Mouse (Mus musculus) liver, adult 2 months (tissue): ENCODE measurements around the gene Cfd. TPM values are rescaled to one million over a fixed set of nuclear protein-coding genes. Genes with fewer than 3 reads are reported as not detected.

Experiments used
- DNase-seq: peaks from one replicate; pipeline ENCODE4 v3.0.0-alpha.2; 2011; ENCODE audit warnings: low read depth, low spot score; ENCODE audit errors: extremely low read depth
- H3K27ac ChIP-seq: fragments of 200-500 bp; replicated peaks from 2 replicates; pipeline ENCODE4 v1.5.1; 2012; ENCODE audit warnings: low read depth, mild to moderate bottlenecking, control low read depth, inconsistent platforms, low read length; ENCODE audit not compliant: insufficient read depth
- H3K27me3 ChIP-seq: fragments of 200-500 bp; 2 replicates; pipeline ENCODE4 v1.6.1; 2012; ENCODE audit warnings: mild to moderate bottlenecking, moderate library complexity, low read length, inconsistent platforms; ENCODE audit not compliant: control insufficient read depth, insufficient read depth
- H3K36me3 ChIP-seq: fragments of 200-500 bp; 2 replicates; pipeline ENCODE4 v1.6.1; 2012; ENCODE audit warnings: low read length, inconsistent platforms; ENCODE audit not compliant: control insufficient read depth, insufficient read depth
- H3K4me1 ChIP-seq: fragments of 200-500 bp; 2 replicates; pipeline ENCODE4 v1.6.1; 2011; ENCODE audit warnings: low read length; ENCODE audit not compliant: control insufficient read depth, insufficient read depth
- H3K4me3 ChIP-seq: fragments of 200-500 bp; 2 replicates; pipeline ENCODE4 v1.5.1; 2011; ENCODE audit warnings: low read depth, mild to moderate bottlenecking, control low read depth, low read length, moderate library complexity; ENCODE audit not compliant: insufficient read depth
- H3K79me2 ChIP-seq: fragments of 200-500 bp; 2 replicates; pipeline ENCODE4 v1.6.1; 2012; ENCODE audit warnings: inconsistent platforms, mild to moderate bottlenecking, low read length, moderate library complexity; ENCODE audit not compliant: control insufficient read depth, insufficient read depth
- H3K9ac ChIP-seq: fragments of 200-500 bp; 2 replicates; pipeline ENCODE4 v1.6.1; 2012; ENCODE audit warnings: low read depth, mild to moderate bottlenecking, control low read depth, inconsistent platforms, low read length
- CTCF ChIP-seq: fragments of 200-500 bp; IDR thresholded peaks from 2 replicates; pipeline ENCODE4 v1.5.1; 2011; ENCODE audit warnings: low read depth, low read length, control low read depth
- POLR2A ChIP-seq: fragments of 200-500 bp; IDR thresholded peaks from 2 replicates; pipeline ENCODE4 v1.6.1; 2011; ENCODE audit warnings: low read length, control low read depth; ENCODE audit not compliant: insufficient read depth; ENCODE audit errors: extremely low read depth
- WGBS: fragments of 180-500 bp; shearing (Covaris S2); methylation state at CpG from one replicate; pipeline ENCODE4 v1.1.7; 2018; 5-methylcytosine and 5-hydroxymethylcytosine counted together
- polyA plus RNA-seq: library from polyadenylated mRNA; depleted of rRNA; stranded (reverse); fragments of >200 nt; gene quantifications from 2 replicates; pipeline ENCODE4 v1.2.3, GENCODE M21; 2012
- total RNA-seq: library from RNA; depleted of rRNA; stranded (reverse); fragments of >200 nt; gene quantifications from 2 replicates; pipeline ENCODE4 v1.2.3, GENCODE M21; 2014

Gene Cfd
- total and polyA plus RNA-seq, 2 experiments = 0.37 to 5.7 TPM

DNA sequence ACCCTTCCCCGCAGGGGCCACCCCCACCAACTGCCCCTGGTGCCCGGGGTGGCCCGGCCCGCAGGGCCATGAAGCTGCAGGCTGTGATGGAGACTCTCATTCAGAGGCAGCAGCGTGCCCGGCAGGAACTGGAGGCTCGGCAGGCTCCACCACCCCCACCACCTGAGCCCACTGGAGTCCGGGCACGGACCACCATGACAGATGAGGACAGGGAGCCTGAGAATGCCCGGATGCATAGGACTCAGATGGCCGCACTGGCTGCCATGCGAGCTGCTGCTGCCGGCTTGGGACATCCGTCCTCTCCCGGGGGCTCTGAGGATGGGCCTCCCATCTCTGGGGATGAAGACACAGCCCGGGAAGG, 40.2 kb downstream of the Cfd start:
- Histone ChIP-seq H3K36me3 (no peaks in the 10 kb centered on the region), H3K27me3 (no peaks in the 10 kb centered on the region), H3K4me1 (peaks cover 25% of the 10 kb centered on the region), H3K79me2 (no peaks in the 10 kb centered on the region), H3K27ac (no peak overlapping the region), H3K9ac (no peak overlapping the region), H3K4me3 (no peak overlapping the region)
- TF ChIP-seq POLR2A (no peak), CTCF (no peak)
- 98% methylated on average over 16 of the region's 16 CpGs for WGBS
- no peak for DNase-seq

DNA sequence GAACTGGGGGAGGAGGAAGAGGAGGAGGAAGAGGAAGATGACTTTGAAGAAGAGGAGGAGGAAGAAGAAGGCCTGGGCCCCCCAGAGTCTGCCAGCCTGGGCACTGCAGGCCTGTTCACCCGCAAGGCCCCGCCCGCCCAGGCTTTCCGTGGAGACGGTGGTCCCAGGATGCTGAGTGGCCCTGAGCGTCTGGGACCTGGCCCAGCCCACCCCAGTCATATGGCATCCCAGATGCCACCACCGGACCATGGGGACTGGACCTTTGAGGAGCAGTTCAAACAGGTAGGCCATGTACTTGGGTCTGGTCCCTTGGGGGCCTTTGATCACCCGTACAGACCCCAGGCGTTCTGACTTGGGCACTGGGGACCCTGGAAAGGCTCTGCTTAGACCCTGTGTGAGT, 41.1 kb downstream of the Cfd start:
- Histone ChIP-seq H3K9ac (no peak overlapping the region), H3K4me1 (peaks cover 29% of the 10 kb centered on the region), H3K27ac (no peak overlapping the region), H3K4me3 (no peak overlapping the region), H3K79me2 (no peaks in the 10 kb centered on the region), H3K36me3 (no peaks in the 10 kb centered on the region), H3K27me3 (no peaks in the 10 kb centered on the region)
- TF ChIP-seq POLR2A (no peak), CTCF (no peak)
- DNase-seq = no peak
- WGBS = 96% methylated on average over 9 of the region's 9 CpGs

DNA sequence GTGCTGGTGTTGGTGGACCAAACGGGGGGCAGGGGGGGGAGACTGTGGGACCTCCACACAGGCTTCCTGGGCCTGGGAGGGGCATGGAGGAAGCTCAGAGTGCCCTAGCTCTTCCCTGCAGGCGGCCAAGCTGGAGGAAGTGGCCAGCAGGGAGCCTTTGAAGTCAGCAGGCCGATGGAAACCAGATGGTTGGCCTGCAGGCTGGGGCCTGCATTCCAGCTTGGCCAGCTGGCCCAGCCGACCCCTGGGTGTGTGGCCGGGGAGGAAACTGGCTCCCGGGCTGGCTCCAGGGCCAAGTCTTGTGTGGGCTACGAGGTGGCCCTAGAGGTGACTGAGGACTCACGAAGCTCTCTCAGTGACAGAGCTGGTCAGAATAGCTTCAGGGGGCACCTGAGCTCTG, 42.1 kb downstream of the Cfd start:
- no peaks in the 10 kb centered on the region for H3K79me2 ChIP-seq
- H3K27me3 ChIP-seq = no peaks in the 10 kb centered on the region
- H3K9ac ChIP-seq = no peak overlapping the region
- no peak for DNase-seq
- 42% methylated on average over 8 of the region's 8 CpGs for WGBS
- H3K27ac ChIP-seq = no peak overlapping the region
- H3K4me3 ChIP-seq = no peak overlapping the region
- TF ChIP-seq CTCF (no peak), POLR2A (no peak)
- H3K4me1 ChIP-seq = peaks cover 34% of the 10 kb centered on the region
- no peaks in the 10 kb centered on the region for H3K36me3 ChIP-seq

DNA sequence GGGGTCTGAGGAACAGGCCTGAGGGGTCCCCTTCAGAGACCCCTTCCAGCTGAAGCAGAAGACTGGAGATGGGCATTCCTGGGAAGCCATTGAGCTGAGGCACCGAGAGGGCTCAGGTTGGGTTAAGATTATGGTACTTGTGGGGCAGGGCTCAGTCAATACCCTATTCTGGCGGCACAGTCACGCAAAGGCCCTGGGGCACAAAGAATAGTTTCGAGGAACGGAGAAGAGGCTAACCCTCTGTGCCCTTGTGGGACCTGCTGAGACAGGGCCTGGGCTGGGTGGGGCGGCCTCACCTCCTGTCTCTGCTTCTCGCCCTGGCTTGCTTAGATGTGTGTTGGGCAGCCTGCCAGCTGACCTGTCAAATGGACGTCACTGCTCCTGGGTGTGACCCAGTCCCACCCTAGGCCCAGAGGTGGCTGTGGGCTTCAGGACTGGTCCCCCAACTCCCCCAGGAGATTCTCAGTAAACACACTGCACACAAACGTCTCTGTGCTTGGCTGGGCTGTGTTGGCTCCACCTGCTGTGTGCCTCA, 42.6 kb downstream of the Cfd start:
- Histone ChIP-seq H3K27me3 (no peaks in the 10 kb centered on the region), H3K27ac (no peak overlapping the region), H3K4me1 (peaks cover 35% of the 10 kb centered on the region), H3K4me3 (no peak overlapping the region), H3K9ac (no peak overlapping the region), H3K79me2 (no peaks in the 10 kb centered on the region; the same call in 1 of the 2 replicates), H3K36me3 (no peaks in the 10 kb centered on the region)
- TF ChIP-seq POLR2A (no peak), CTCF (no peak)
- DNase-seq = no peak
- 60% methylated on average over 9 of the region's 9 CpGs for WGBS

DNA sequence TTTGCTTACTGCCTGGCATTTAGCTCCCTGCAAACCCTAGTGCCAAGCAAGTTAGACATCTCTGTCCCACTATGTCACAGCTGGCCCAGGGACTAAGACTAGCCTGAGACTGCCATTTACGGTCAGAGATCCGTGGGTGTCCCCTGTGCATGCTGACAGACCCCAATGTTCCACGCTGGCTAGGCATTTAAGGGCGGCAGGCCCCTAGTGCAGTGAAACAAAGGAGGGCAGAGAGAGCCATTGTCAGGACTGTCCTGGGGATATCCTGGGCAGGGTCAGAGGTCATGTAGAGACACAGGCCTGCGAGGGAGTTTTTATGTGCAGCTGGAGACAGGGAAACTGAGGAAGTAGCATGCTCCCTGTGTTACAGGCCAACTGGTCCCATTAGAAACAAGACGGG, 43.2 kb downstream of the Cfd start:
- Histone ChIP-seq H3K27me3 (no peaks in the 10 kb centered on the region), H3K4me3 (no peak overlapping the region), H3K79me2 (no peaks in the 10 kb centered on the region; the same call in 1 of the 2 replicates), H3K9ac (no peak overlapping the region), H3K4me1 (peaks cover 31% of the 10 kb centered on the region), H3K27ac (no peak overlapping the region), H3K36me3 (no peaks in the 10 kb centered on the region)
- 40% methylated on average over 6 of the region's 6 CpGs for WGBS
- TF ChIP-seq POLR2A = no peak
- TF ChIP-seq CTCF = no peak
- no peak for DNase-seq

DNA sequence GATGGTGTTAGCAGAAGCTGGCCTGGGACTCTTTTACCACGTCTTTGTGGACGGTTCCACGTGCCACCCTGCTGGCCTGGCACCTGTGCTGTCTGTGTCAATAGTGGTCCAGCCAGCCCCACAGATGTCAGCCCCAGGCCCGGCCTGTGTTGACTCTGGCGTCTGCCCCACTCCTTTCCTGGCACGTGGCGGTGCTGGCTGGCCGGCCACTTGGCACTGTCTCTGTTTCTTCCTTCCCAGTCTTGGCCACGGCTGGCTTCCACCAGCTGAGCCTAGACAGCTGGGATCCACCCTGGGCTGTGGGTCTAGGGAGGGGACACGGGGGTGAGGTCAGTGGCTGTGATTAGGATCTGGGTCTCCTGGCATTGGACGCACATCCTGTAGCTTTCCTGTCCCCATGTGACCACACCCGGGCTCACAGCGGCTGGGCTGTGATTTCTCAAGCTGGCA, 43.6 kb downstream of the Cfd start:
- Histone ChIP-seq H3K4me3 (no peak overlapping the region), H3K27ac (no peak overlapping the region), H3K9ac (no peak overlapping the region), H3K36me3 (no peaks in the 10 kb centered on the region), H3K4me1 (peaks cover 31% of the 10 kb centered on the region), H3K27me3 (no peaks in the 10 kb centered on the region), H3K79me2 (no peaks in the 10 kb centered on the region; the same call in 1 of the 2 replicates)
- TF ChIP-seq CTCF (no peak), POLR2A (no peak)
- WGBS = 6% methylated on average over 13 of the region's 13 CpGs
- DNase-seq = peak; percentile 90
